Mouse (Mus musculus): ENCODE measurements around the gene Hist1h2bb. TPM values are rescaled to one million over a fixed set of nuclear protein-coding genes. Genes with fewer than 3 reads are reported as not detected.

Gene Hist1h2bb
- total and polyA plus RNA-seq, 3 experiments = 3.2 to 2,278 TPM; not detected in 1

- Histone ChIP-seq H3K79me2 (ENCODE audit: control insufficient read depth, insufficient read depth, low read length, poor library complexity) (no peaks in the 10 kb centered on the region), H3K27ac (ENCODE audit: control insufficient read depth, low read depth, low read length) (no peak within 1 kb of the TSS), H3K9ac (ENCODE audit: control insufficient read depth, low read depth, low read length, poor library complexity, severe bottlenecking) (no peak within 1 kb of the TSS), H3K4me1 (ENCODE audit: control insufficient read depth in 1 of 2, insufficient read depth in 2 of 2, low read length in 2 of 2) (peaks cover 2 to 16% of the 10 kb centered on the region in 2 experiments), H3K4me3 (ENCODE audit: control insufficient read depth in 1 of 2, insufficient read depth in 1 of 2, low read depth in 2 of 2, low read length in 2 of 2) (no peak within 1 kb of the TSS), H3K36me3 (ENCODE audit: control insufficient read depth in 1 of 2, insufficient read depth in 2 of 2, low read length in 2 of 2) (peaks cover 0 to 13% of the 10 kb centered on the region in 2 experiments; a peak in 2 of 4 replicates), H3K27me3 (ENCODE audit: control insufficient read depth in 1 of 2, insufficient read depth in 2 of 2, low read length in 2 of 2) (no peaks in the 10 kb centered on the region), H3K9me3 (replicated peaks; ENCODE audit: insufficient read depth, low read length) (no peaks in the 10 kb centered on the region)
- no peak for DNase-seq (ENCODE audit: low read depth, low spot score)
- TF ChIP-seq USF2 (IDR thresholded peaks at IDR 0.05; ENCODE audit: borderline replicate concordance in 1 of 2, insufficient read depth in 1 of 2, low read depth in 1 of 2, low read length in 2 of 2) (no peak), ZC3H11A (IDR thresholded peaks at IDR 0.05; ENCODE audit: low read depth, low read length) (no peak), E2F4 (IDR thresholded peaks at IDR 0.05; ENCODE audit: borderline replicate concordance, low read depth, low read length) (no peak), KAT2A (conservative IDR thresholded peaks at IDR 0.05; ENCODE audit: low read depth, low read length) (no peak), MAZ (IDR thresholded peaks at IDR 0.05; ENCODE audit: low read depth, low read length) (no peak), POLR2AphosphoS5 (IDR thresholded peaks at IDR 0.05; ENCODE audit: borderline replicate concordance, low read depth, low read length) (no peak), ZNF384 (IDR thresholded peaks at IDR 0.05; ENCODE audit: low read depth, low read length) (no peak), MAX (IDR thresholded peaks at IDR 0.05; ENCODE audit: low read length) (no peak), POLR2AphosphoS2 (IDR thresholded peaks at IDR 0.05; ENCODE audit: low read length) (no peak), MAFK (IDR thresholded peaks at IDR 0.05; ENCODE audit: borderline replicate concordance, low read depth, low read length) (no peak)
Measured at GRCm38 (mm10) chr13:23710374-23711089, 36.0 kb upstream of the Hist1h2bb start, which contains the start of gene Hfe. Gene Hfe, minus strand, starts transcription at chr13:23710854.

- no peaks in the 10 kb centered on the region for H3K79me2 ChIP-seq (ENCODE audit: control insufficient read depth, insufficient read depth, low read length, poor library complexity)
- DNase-seq (ENCODE audit: low read depth, low spot score) = peak; percentile 62
- no peak overlapping the region for H3K27ac ChIP-seq (ENCODE audit: control insufficient read depth, low read depth, low read length)
- no peaks in the 10 kb centered on the region for H3K27me3 ChIP-seq (ENCODE audit: control insufficient read depth in 1 of 2, insufficient read depth in 2 of 2, low read length in 2 of 2)
- no peak overlapping the region for H3K9ac ChIP-seq (ENCODE audit: control insufficient read depth, low read depth, low read length, poor library complexity, severe bottlenecking)
- H3K9me3 ChIP-seq (replicated peaks; ENCODE audit: insufficient read depth, low read length) = no peaks in the 10 kb centered on the region
- peaks cover 0 to 33% of the 10 kb centered on the region in 2 experiments; a peak in 2 of 4 replicates for H3K36me3 ChIP-seq (ENCODE audit: control insufficient read depth in 1 of 2, insufficient read depth in 2 of 2, low read length in 2 of 2)
- H3K4me3 ChIP-seq (ENCODE audit: control insufficient read depth in 1 of 2, insufficient read depth in 1 of 2, low read depth in 2 of 2, low read length in 2 of 2) = no peak overlapping the region
- peaks cover 10 to 21% of the 10 kb centered on the region in 2 experiments for H3K4me1 ChIP-seq (ENCODE audit: control insufficient read depth in 1 of 2, insufficient read depth in 2 of 2, low read length in 2 of 2)
- no peak for TF ChIP-seq USF1 (IDR thresholded peaks at IDR 0.05; ENCODE audit: low read depth, low read length)
- TF ChIP-seq CHD2 (IDR thresholded peaks at IDR 0.05; ENCODE audit: low read length) = no peak
- TF ChIP-seq GATA1 (IDR thresholded peaks at IDR 0.05; ENCODE audit: low read depth, low read length) = 0 out of 2 replicates have a peak, but pooled peaks have one; percentile 46
- peak in 1 of 2 experiments; percentile 24; a peak in 3 of 4 replicates for TF ChIP-seq EP300 (IDR thresholded peaks at IDR 0.05; ENCODE audit: low read depth in 1 of 2, low read length in 2 of 2)
- no peak for TF ChIP-seq KAT2A (conservative IDR thresholded peaks at IDR 0.05; ENCODE audit: low read depth, low read length)
- peak; percentile 14; the same call in 1 of the 2 replicates for TF ChIP-seq TBP (IDR thresholded peaks at IDR 0.05; ENCODE audit: low read depth, low read length)
Measured at GRCm38 (mm10) chr13:23716261-23717042, 30.1 kb upstream of the Hist1h2bb start.

Measured in MEL (cell line).